Mouse (Mus musculus) heart, postnatal 0 days (tissue): Measurements from ENCODE around the gene Zranb3.
"Not testable (repeated sequence)": the region's sequence is repeated elsewhere in the genome, so short reads cannot be mapped to it uniquely, and the experiment has no call there.

Source experiments
- CTCF ChIP-seq: IDR thresholded peaks from 2 replicates; pipeline ENCODE4 v1.5.1; 2016; ENCODE audit warnings: antibody characterized with exemption, control low read depth, low read depth
- EP300 ChIP-seq: IDR thresholded peaks from 2 replicates; pipeline ENCODE4 v1.6.1; 2016; ENCODE audit warnings: antibody characterized with exemption, low read depth

GRCm38 (mm10) chr1:128000931-128001330 is 101.9 kb downstream of the Zranb3 start:
- TF ChIP-seq CTCF, EP300: not testable (repeated sequence)
